Mouse (Mus musculus) left cerebral cortex, adult 11 months (tissue): Measurements from ENCODE around the gene Hddc2.
"Not testable (repeated sequence)": the region's sequence is repeated elsewhere in the genome, so short reads cannot be mapped to it uniquely, and the experiment has no call there.

Experiments used
- DNase-seq: peaks from one replicate; pipeline ENCODE4 v3.0.0; 2022; ENCODE audit warnings: low spot score

The Hddc2 gene

GRCm38 (mm10) chr10:31354141-31354540 lies 41.0 kb downstream of the Hddc2 start:
- DNase-seq = no peak

GRCm38 (mm10) chr10:31354886-31355461 lies 41.8 kb downstream of the Hddc2 start:
- DNase-seq = no peak

- no peak for DNase-seq
Measured at GRCm38 (mm10) chr10:31359749-31360148, 46.6 kb downstream of the Hddc2 start.

GRCm38 (mm10) chr10:31370200-31370599 lies 57.0 kb downstream of the Hddc2 start:
- DNase-seq = not testable (repeated sequence)
